Mouse (Mus musculus) midbrain, embryonic 11.5 days (tissue): ENCODE measurements around the gene Tmc2. TPM values are rescaled to one million over a fixed set of nuclear protein-coding genes. Genes with fewer than 3 reads are reported as not detected.

Source experiments
- ATAC-seq: fragments of 200-750 bp; cut with Nextera tagmentation; 2 replicates; pipeline ENCODE4 v1.8.0; 2017; ENCODE audit warnings: moderate TSS enrichment, moderate library complexity; ENCODE audit not compliant: low FRiP score
- DNase-seq: peaks from one replicate; pipeline ENCODE4 v3.0.0; 2015; ENCODE audit warnings: low spot score; ENCODE audit errors: missing footprints
- H3K27ac ChIP-seq: fragments of 300-500 bp; sonication (generic); 2 replicates; pipeline ENCODE4 v1.5.1; 2014; ENCODE audit warnings: low read depth, low read length
- H3K27me3 ChIP-seq: fragments of 300-500 bp; sonication (generic); 2 replicates; pipeline ENCODE4 v1.6.1; 2014; ENCODE audit warnings: mild to moderate bottlenecking, low read length, moderate library complexity, mixed read lengths; ENCODE audit not compliant: control insufficient read depth, insufficient read depth
- H3K36me3 ChIP-seq: fragments of 300-500 bp; sonication (generic); 2 replicates; pipeline ENCODE4 v1.6.1; 2014; ENCODE audit warnings: mild to moderate bottlenecking, low read length, moderate library complexity, mixed read lengths; ENCODE audit not compliant: control insufficient read depth, insufficient read depth
- H3K4me1 ChIP-seq: fragments of 300-500 bp; sonication (generic); 2 replicates; pipeline ENCODE4 v1.6.1; 2014; ENCODE audit warnings: low read length; ENCODE audit not compliant: control insufficient read depth, insufficient read depth
- H3K4me2 ChIP-seq: fragments of 300-500 bp; sonication (generic); 2 replicates; pipeline ENCODE4 v1.6.1; 2014; ENCODE audit warnings: mild to moderate bottlenecking, moderate library complexity
- H3K4me3 ChIP-seq: fragments of 300-500 bp; sonication (generic); 2 replicates; pipeline ENCODE4 v1.5.1; 2014; ENCODE audit warnings: low read depth, low read length
- H3K9ac ChIP-seq: fragments of 300-500 bp; sonication (generic); 2 replicates; pipeline ENCODE4 v1.6.1; 2014; ENCODE audit warnings: low read length
- H3K9me3 ChIP-seq: fragments of 300-500 bp; sonication (generic); 2 replicates; pipeline ENCODE4 v1.6.1; 2016; ENCODE audit warnings: low read length; ENCODE audit not compliant: control insufficient read depth
- WGBS: fragments of 180-500 bp; shearing (Covaris S2); extraction: QIAGEN DNeasy Blood & Tissue Kit; methylation state at CpG from one replicate; pipeline ENCODE4 v1.1.7; 2014; 5-methylcytosine and 5-hydroxymethylcytosine counted together
- polyA plus RNA-seq: library from polyadenylated mRNA; unstranded; fragments of >200 nt; fragmentation: Nextera tagmentation; extraction: Ambion mirVana; gene quantifications from 2 replicates; pipeline ENCODE4 v1.2.1, GENCODE M21; 2014

The Tmc2 gene
- polyA plus RNA-seq, 1 experiment from 2014 or later, result not detected

- DNase-seq (peak; percentile 76), ATAC-seq (no peak)
- 80% methylated on average over 9 of the region's 9 CpGs for WGBS
- Histone ChIP-seq H3K4me2 (no peak overlapping the region), H3K27me3 (peaks cover 5% of the 10 kb centered on the region), H3K9me3 (no peaks in the 10 kb centered on the region), H3K27ac (no peak overlapping the region), H3K9ac (no peak overlapping the region), H3K4me3 (no peak overlapping the region), H3K36me3 (no peaks in the 10 kb centered on the region; the same call in 1 of the 2 replicates), H3K4me1 (peaks cover 24% of the 10 kb centered on the region)
These were observed 102.6 kb downstream of the Tmc2 start for GRCm38 (mm10) chr2:130297580-130297979.

GRCm38 (mm10) chr2:130303014-130303413 lies 108.0 kb downstream of the Tmc2 start:
- Histone ChIP-seq H3K27ac (no peak overlapping the region), H3K9ac (no peak overlapping the region), H3K36me3 (no peaks in the 10 kb centered on the region; the same call in 1 of the 2 replicates), H3K4me3 (no peak overlapping the region), H3K27me3 (no peaks in the 10 kb centered on the region), H3K4me1 (no peaks in the 10 kb centered on the region), H3K9me3 (no peaks in the 10 kb centered on the region), H3K4me2 (no peak overlapping the region)
- WGBS, result 47% methylated on average over 4 of the region's 4 CpGs
- ATAC-seq (no peak), DNase-seq (no peak)

Other genes starting within 250 kb of the Tmc2 start
- gene Tgm3, start 182.8 kb upstream of the Tmc2 start, polyA plus RNA-seq, result not detected in 2 replicates
- not detected in 2 replicates for gene Tgm6, start 82.8 kb upstream of the Tmc2 start, polyA plus RNA-seq
- gene Snrpb, start 15.8 kb upstream of the Tmc2 start, polyA plus RNA-seq, result 725 and 751 TPM in 2 replicates
- gene Nop56, start 79.2 kb downstream of the Tmc2 start, polyA plus RNA-seq, result 335 and 341 TPM in 2 replicates
- gene Idh3b, start 89.4 kb downstream of the Tmc2 start, polyA plus RNA-seq, result 145 and 150 TPM in 2 replicates
- gene Ebf4, start 100.0 kb downstream of the Tmc2 start, polyA plus RNA-seq, result 1.3 and 1.8 TPM in 2 replicates
- 26.7 and 27.8 TPM in 2 replicates for gene Cpxm1, start 202.4 kb downstream of the Tmc2 start, polyA plus RNA-seq
- gene Gm28372, start 210.0 kb downstream of the Tmc2 start, polyA plus RNA-seq, result not detected in 2 replicates
- not detected in 2 replicates for gene 1700020A23Rik, start 210.1 kb downstream of the Tmc2 start, polyA plus RNA-seq
- gene Tmem239, start 211.3 kb downstream of the Tmc2 start, polyA plus RNA-seq, result not detected in 2 replicates
- 83.7 and 91.7 TPM in 2 replicates for gene Vps16, start 229.1 kb downstream of the Tmc2 start, polyA plus RNA-seq
- 7.5 and 8.0 TPM in 2 replicates for gene Pced1a, start 229.5 kb downstream of the Tmc2 start, polyA plus RNA-seq